Mouse (Mus musculus) embryonic facial prominence, embryonic 15.5 days (tissue): ENCODE data around the gene 1700018G05Rik. TPM values are rescaled to one million over a fixed set of nuclear protein-coding genes. Genes with fewer than 3 reads are reported as not detected.
"Not testable (repeated sequence)": the region's sequence is repeated elsewhere in the genome, so short reads cannot be mapped to it uniquely, and the experiment has no call there.

Experiments
- ATAC-seq: fragments of 200-750 bp; cut with Nextera tagmentation; 2 replicates; pipeline ENCODE4 v1.8.0; 2017; ENCODE audit warnings: low read depth, moderate TSS enrichment; ENCODE audit not compliant: insufficient number of reproducible peaks, low FRiP score, low TSS enrichment
- H3K27ac ChIP-seq: fragments of 300-500 bp; sonication (generic); replicated peaks from 2 replicates; pipeline ENCODE4 v1.5.1; 2015; ENCODE audit warnings: mild to moderate bottlenecking, inconsistent platforms
- H3K27me3 ChIP-seq: fragments of 300-500 bp; sonication (generic); 2 replicates; pipeline ENCODE4 v1.6.1; 2015; ENCODE audit warnings: inconsistent platforms
- H3K36me3 ChIP-seq: fragments of 300-500 bp; sonication (generic); 2 replicates; pipeline ENCODE4 v1.6.1; 2015; ENCODE audit warnings: mild to moderate bottlenecking, inconsistent platforms
- H3K4me1 ChIP-seq: fragments of 300-500 bp; sonication (generic); 2 replicates; pipeline ENCODE4 v1.6.1; 2015; ENCODE audit warnings: inconsistent platforms
- H3K4me2 ChIP-seq: fragments of 300-500 bp; sonication (generic); replicated peaks from 2 replicates; pipeline ENCODE4 v1.6.1; 2015; ENCODE audit warnings: mild to moderate bottlenecking, inconsistent platforms
- H3K4me3 ChIP-seq: fragments of 300-500 bp; sonication (generic); replicated peaks from 2 replicates; pipeline ENCODE4 v1.5.1; 2015; ENCODE audit warnings: mild to moderate bottlenecking, inconsistent platforms
- H3K9ac ChIP-seq: fragments of 300-500 bp; sonication (generic); 2 replicates; pipeline ENCODE4 v1.6.1; 2015; ENCODE audit warnings: inconsistent platforms
- H3K9me3 ChIP-seq: fragments of 300-500 bp; sonication (generic); replicated peaks from 2 replicates; pipeline ENCODE4 v1.6.1; 2016; ENCODE audit warnings: inconsistent platforms
- WGBS: fragments of 180-500 bp; shearing (Covaris S2); methylation state at CpG from one replicate; pipeline ENCODE4 v1.1.7; 2015; 5-methylcytosine and 5-hydroxymethylcytosine counted together
- polyA plus RNA-seq: library from polyadenylated mRNA; unstranded; fragments of >200 nt; fragmentation: Nextera tagmentation; extraction: Ambion mirVana; gene quantifications from 2 replicates; pipeline ENCODE4 v1.2.1, GENCODE M21; 2015

Gene 1700018G05Rik
- not detected in 2 replicates for polyA plus RNA-seq

- not testable (repeated sequence) for ATAC-seq, H3K4me3 ChIP-seq, H3K4me2 ChIP-seq, H3K27ac ChIP-seq, H3K36me3 ChIP-seq, H3K27me3 ChIP-seq, H3K9ac ChIP-seq, H3K4me1 ChIP-seq, H3K9me3 ChIP-seq
- WGBS: 88% methylated on average over 6 of the region's 6 CpGs
These were observed at the start of gene 1700018G05Rik for GRCm38 (mm10) chrX:102928072-102928471. 1700018G05Rik (plus strand) TSS chrX:102928372.

- H3K9ac ChIP-seq, ATAC-seq: not testable (repeated sequence)
These were observed 19.6 kb upstream of the 1700018G05Rik start, which contains the start of the genes Dmrtc1a and 1700011M02Rik for GRCm38 (mm10) chrX:102908587-102908986. Dmrtc1a (minus strand) TSS chrX:102908687. 1700011M02Rik (plus strand) TSS chrX:102908905.

GRCm38 (mm10) chrX:102914823-102915222 lies 13.3 kb upstream of the 1700018G05Rik start:
- not testable (repeated sequence) for H3K9me3 ChIP-seq, H3K4me3 ChIP-seq, H3K4me1 ChIP-seq, H3K27ac ChIP-seq, H3K4me2 ChIP-seq, H3K9ac ChIP-seq, ATAC-seq, H3K27me3 ChIP-seq, H3K36me3 ChIP-seq
- WGBS: 57% methylated on average over 1 of the region's 1 CpGs

More at GRCm38 (mm10) chrX:102908587-102908986, 19.6 kb upstream of the 1700018G05Rik start, which contains the start of the genes Dmrtc1a and 1700011M02Rik:
- H3K4me1 ChIP-seq, H3K27ac ChIP-seq, H3K9me3 ChIP-seq, H3K4me3 ChIP-seq, H3K36me3 ChIP-seq, H3K4me2 ChIP-seq: not testable (repeated sequence)
- peaks cover 10% of the 10 kb centered on the region; the same call in 1 of the 2 replicates for H3K27me3 ChIP-seq
- WGBS: 79% methylated on average over 9 of the region's 9 CpGs

GRCm38 (mm10) chrX:102926707-102927106 lies 1.5 kb upstream of the 1700018G05Rik start:
- not testable (repeated sequence) for H3K27ac ChIP-seq, H3K4me1 ChIP-seq, H3K27me3 ChIP-seq, H3K9me3 ChIP-seq, H3K4me3 ChIP-seq, H3K36me3 ChIP-seq, H3K4me2 ChIP-seq, ATAC-seq, H3K9ac ChIP-seq
- WGBS: 6% methylated on average over 4 of the region's 4 CpGs

- no peaks in the 10 kb centered on the region for H3K4me1 ChIP-seq
- no peaks in the 10 kb centered on the region for H3K9me3 ChIP-seq
- no peak for ATAC-seq
- no peaks in the 10 kb centered on the region for H3K36me3 ChIP-seq
- 47% methylated on average over 12 of the region's 12 CpGs for WGBS
- H3K4me2 ChIP-seq: peak overlapping the region; percentile 66
- peak overlapping the region; percentile 54 for H3K4me3 ChIP-seq
- H3K27ac ChIP-seq: no peak overlapping the region
- H3K27me3 ChIP-seq: peaks cover 17% of the 10 kb centered on the region
- H3K9ac ChIP-seq: 0 out of 2 replicates have a peak overlapping the region, but pooled peaks have one; percentile 33
These were observed 4.9 kb downstream of the 1700018G05Rik start for GRCm38 (mm10) chrX:102932992-102933570.

GRCm38 (mm10) chrX:102933571-102934394 lies 5.6 kb downstream of the 1700018G05Rik start:
- Histone ChIP-seq H3K9ac (peak overlapping the region; percentile 33), H3K4me2 (peak overlapping the region; percentile 66), H3K4me1 (no peaks in the 10 kb centered on the region), H3K4me3 (peak overlapping the region; percentile 54), H3K36me3 (no peaks in the 10 kb centered on the region), H3K27me3 (peaks cover 20% of the 10 kb centered on the region), H3K9me3 (no peaks in the 10 kb centered on the region), H3K27ac (no peak overlapping the region)
- ATAC-seq: peak; percentile 19; the same call in 1 of the 2 replicates
- whole genome bisulfite sequencing: 14% methylated on average over 55 of the region's 68 CpGs

- no peaks in the 10 kb centered on the region for H3K9me3 ChIP-seq
- no peak overlapping the region for H3K9ac ChIP-seq
- H3K36me3 ChIP-seq: no peaks in the 10 kb centered on the region
- peak overlapping the region; percentile 54 for H3K4me3 ChIP-seq
- H3K27ac ChIP-seq: no peak overlapping the region
- peaks cover 20% of the 10 kb centered on the region for H3K27me3 ChIP-seq
- H3K4me1 ChIP-seq: no peaks in the 10 kb centered on the region
- no peak for ATAC-seq
- H3K4me2 ChIP-seq: peak overlapping the region; percentile 66
- 42% methylated on average over 7 of the region's 8 CpGs for WGBS
These were observed 6.2 kb downstream of the 1700018G05Rik start for GRCm38 (mm10) chrX:102934395-102934764.

GRCm38 (mm10) chrX:102936743-102937142 lies 8.6 kb downstream of the 1700018G05Rik start:
- H3K27ac ChIP-seq: no peak overlapping the region
- no peak overlapping the region for H3K4me2 ChIP-seq
- no peaks in the 10 kb centered on the region for H3K36me3 ChIP-seq
- H3K9me3 ChIP-seq: no peaks in the 10 kb centered on the region
- no peaks in the 10 kb centered on the region for H3K4me1 ChIP-seq
- 71% methylated on average over 5 of the region's 5 CpGs for WGBS
- H3K27me3 ChIP-seq: peaks cover 20% of the 10 kb centered on the region
- H3K9ac ChIP-seq: no peak overlapping the region
- no peak for ATAC-seq
- no peak overlapping the region for H3K4me3 ChIP-seq

GRCm38 (mm10) chrX:102950136-102950535 lies 22.0 kb downstream of the 1700018G05Rik start:
- H3K4me3 ChIP-seq, H3K36me3 ChIP-seq, H3K9ac ChIP-seq, H3K27ac ChIP-seq, H3K4me2 ChIP-seq, ATAC-seq, H3K27me3 ChIP-seq, H3K9me3 ChIP-seq, H3K4me1 ChIP-seq: not testable (repeated sequence)
- WGBS: 89% methylated on average over 11 of the region's 11 CpGs

GRCm38 (mm10) chrX:102958917-102959316 lies 30.7 kb downstream of the 1700018G05Rik start:
- Histone ChIP-seq H3K9me3 (no peaks in the 10 kb centered on the region), H3K9ac (no peak overlapping the region), H3K36me3 (no peaks in the 10 kb centered on the region), H3K4me3 (no peak overlapping the region), H3K27ac (no peak overlapping the region), H3K4me1 (no peaks in the 10 kb centered on the region), H3K4me2 (no peak overlapping the region), H3K27me3 (no peaks in the 10 kb centered on the region)
- ATAC-seq: no peak
- 37% methylated on average over 4 of the region's 4 CpGs for WGBS

GRCm38 (mm10) chrX:102960581-102960980 lies 32.4 kb downstream of the 1700018G05Rik start:
- WGBS: 59% methylated on average over 2 of the region's 2 CpGs
- Histone ChIP-seq H3K27me3 (no peaks in the 10 kb centered on the region), H3K27ac (no peak overlapping the region), H3K4me3 (no peak overlapping the region), H3K36me3 (no peaks in the 10 kb centered on the region), H3K4me1 (no peaks in the 10 kb centered on the region), H3K9me3 (no peaks in the 10 kb centered on the region), H3K4me2 (no peak overlapping the region), H3K9ac (no peak overlapping the region)
- no peak for ATAC-seq
